Mouse (Mus musculus): ENCODE measurements around the gene Nrxn1. TPM values are rescaled to one million over a fixed set of nuclear protein-coding genes. Genes with fewer than 3 reads are reported as not detected.

The Nrxn1 gene
- polyA plus RNA-seq, 1 experiment from 2014 or later, result 6.1 TPM

GRCm38 (mm10) chr17:90087616-90088313 is 1005.1 kb downstream of the Nrxn1 start:
- Histone ChIP-seq H3K27me3 (ENCODE audit: control insufficient read depth, insufficient read depth, low read length) (no peaks in the 10 kb centered on the region), H3K27ac (ENCODE audit: low read length) (no peak overlapping the region), H3K4me2 (replicated peaks; ENCODE audit: low read depth, low read length) (peak overlapping the region; percentile 49), H3K4me1 (ENCODE audit: control insufficient read depth, insufficient read depth, low read length) (0 out of 2 replicates have a peak, but pooled peaks cover 4% of the 10 kb centered on the region), H3K36me3 (ENCODE audit: control insufficient read depth, insufficient read depth, low read length) (no peaks in the 10 kb centered on the region), H3K4me3 (ENCODE audit: low read depth, low read length) (peak overlapping the region; percentile 20), H3K9ac (replicated peaks; ENCODE audit: low read depth, low read length) (no peak overlapping the region), H3K9me3 (ENCODE audit: control insufficient read depth, low read depth, low read length) (no peaks in the 10 kb centered on the region)
- no peak for ATAC-seq (ENCODE audit: insufficient number of reproducible peaks, insufficient read depth, low FRiP score, low read depth)
- 64% methylated on average over 11 of the region's 11 CpGs for WGBS

GRCm38 (mm10) chr17:90086826-90087225 is 1006.0 kb downstream of the Nrxn1 start:
- 12% methylated on average over 1 of the region's 1 CpGs for WGBS
- Histone ChIP-seq H3K27ac (ENCODE audit: low read length) (no peak overlapping the region), H3K4me2 (replicated peaks; ENCODE audit: low read depth, low read length) (no peak overlapping the region), H3K4me3 (ENCODE audit: low read depth, low read length) (no peak overlapping the region), H3K36me3 (ENCODE audit: control insufficient read depth, insufficient read depth, low read length) (no peaks in the 10 kb centered on the region), H3K27me3 (ENCODE audit: control insufficient read depth, insufficient read depth, low read length) (no peaks in the 10 kb centered on the region), H3K4me1 (ENCODE audit: control insufficient read depth, insufficient read depth, low read length) (0 out of 2 replicates have a peak, but pooled peaks cover 4% of the 10 kb centered on the region), H3K9ac (replicated peaks; ENCODE audit: low read depth, low read length) (no peak overlapping the region), H3K9me3 (ENCODE audit: control insufficient read depth, low read depth, low read length) (no peaks in the 10 kb centered on the region)
- no peak for ATAC-seq (ENCODE audit: insufficient number of reproducible peaks, insufficient read depth, low FRiP score, low read depth)

GRCm38 (mm10) chr17:90079003-90079402 is 1013.9 kb downstream of the Nrxn1 start:
- no peaks in the 10 kb centered on the region for H3K36me3 ChIP-seq (ENCODE audit: control insufficient read depth, insufficient read depth, low read length)
- no peaks in the 10 kb centered on the region for H3K4me1 ChIP-seq (ENCODE audit: control insufficient read depth, insufficient read depth, low read length)
- H3K4me2 ChIP-seq (replicated peaks; ENCODE audit: low read depth, low read length), result no peak overlapping the region
- 66% methylated on average over 6 of the region's 6 CpGs for WGBS
- no peaks in the 10 kb centered on the region for H3K27me3 ChIP-seq (ENCODE audit: control insufficient read depth, insufficient read depth, low read length)
- H3K27ac ChIP-seq (ENCODE audit: low read length), result no peak overlapping the region
- no peak overlapping the region for H3K9ac ChIP-seq (replicated peaks; ENCODE audit: low read depth, low read length)
- no peak for ATAC-seq (ENCODE audit: insufficient number of reproducible peaks, insufficient read depth, low FRiP score, low read depth)
- no peak overlapping the region for H3K4me3 ChIP-seq (ENCODE audit: low read depth, low read length)
- H3K9me3 ChIP-seq (ENCODE audit: control insufficient read depth, low read depth, low read length), result no peaks in the 10 kb centered on the region

- 42% methylated on average over 3 of the region's 3 CpGs for WGBS
- Histone ChIP-seq H3K4me2 (replicated peaks; ENCODE audit: low read depth, low read length) (no peak overlapping the region), H3K4me3 (ENCODE audit: low read depth, low read length) (no peak overlapping the region), H3K27ac (ENCODE audit: low read length) (no peak overlapping the region), H3K27me3 (ENCODE audit: control insufficient read depth, insufficient read depth, low read length) (no peaks in the 10 kb centered on the region), H3K9ac (replicated peaks; ENCODE audit: low read depth, low read length) (no peak overlapping the region), H3K4me1 (ENCODE audit: control insufficient read depth, insufficient read depth, low read length) (no peaks in the 10 kb centered on the region), H3K36me3 (ENCODE audit: control insufficient read depth, insufficient read depth, low read length) (no peaks in the 10 kb centered on the region), H3K9me3 (ENCODE audit: control insufficient read depth, low read depth, low read length) (no peaks in the 10 kb centered on the region)
- ATAC-seq (ENCODE audit: insufficient number of reproducible peaks, insufficient read depth, low FRiP score, low read depth), result no peak
Observed at GRCm38 (mm10) chr17:90078488-90078887, 1014.4 kb downstream of the Nrxn1 start.

- Histone ChIP-seq H3K9ac (replicated peaks; ENCODE audit: low read depth, low read length) (no peak overlapping the region), H3K4me1 (ENCODE audit: control insufficient read depth, insufficient read depth, low read length) (no peaks in the 10 kb centered on the region), H3K27ac (ENCODE audit: low read length) (no peak overlapping the region), H3K36me3 (ENCODE audit: control insufficient read depth, insufficient read depth, low read length) (no peaks in the 10 kb centered on the region), H3K9me3 (ENCODE audit: control insufficient read depth, low read depth, low read length) (no peaks in the 10 kb centered on the region), H3K4me2 (replicated peaks; ENCODE audit: low read depth, low read length) (no peak overlapping the region), H3K4me3 (ENCODE audit: low read depth, low read length) (no peak overlapping the region), H3K27me3 (ENCODE audit: control insufficient read depth, insufficient read depth, low read length) (no peaks in the 10 kb centered on the region)
- 8% methylated on average over 1 of the region's 1 CpGs for WGBS
- ATAC-seq (ENCODE audit: insufficient number of reproducible peaks, insufficient read depth, low FRiP score, low read depth), result no peak
Observed at GRCm38 (mm10) chr17:90062866-90063265, 1030.0 kb downstream of the Nrxn1 start.

GRCm38 (mm10) chr17:90060872-90061271 is 1032.0 kb downstream of the Nrxn1 start:
- Histone ChIP-seq H3K4me3 (ENCODE audit: low read depth, low read length) (no peak overlapping the region), H3K36me3 (ENCODE audit: control insufficient read depth, insufficient read depth, low read length) (no peaks in the 10 kb centered on the region), H3K27ac (ENCODE audit: low read length) (no peak overlapping the region), H3K4me2 (replicated peaks; ENCODE audit: low read depth, low read length) (no peak overlapping the region), H3K9me3 (ENCODE audit: control insufficient read depth, low read depth, low read length) (no peaks in the 10 kb centered on the region), H3K9ac (replicated peaks; ENCODE audit: low read depth, low read length) (no peak overlapping the region), H3K27me3 (ENCODE audit: control insufficient read depth, insufficient read depth, low read length) (no peaks in the 10 kb centered on the region), H3K4me1 (ENCODE audit: control insufficient read depth, insufficient read depth, low read length) (no peaks in the 10 kb centered on the region)
- 52% methylated on average over 5 of the region's 5 CpGs for WGBS
- ATAC-seq (ENCODE audit: insufficient number of reproducible peaks, insufficient read depth, low FRiP score, low read depth), result no peak

- Histone ChIP-seq H3K27me3 (ENCODE audit: control insufficient read depth, insufficient read depth, low read length) (no peaks in the 10 kb centered on the region), H3K9ac (replicated peaks; ENCODE audit: low read depth, low read length) (no peak overlapping the region), H3K4me2 (replicated peaks; ENCODE audit: low read depth, low read length) (no peak overlapping the region), H3K4me3 (ENCODE audit: low read depth, low read length) (no peak overlapping the region), H3K27ac (ENCODE audit: low read length) (no peak overlapping the region), H3K4me1 (ENCODE audit: control insufficient read depth, insufficient read depth, low read length) (no peaks in the 10 kb centered on the region), H3K9me3 (ENCODE audit: control insufficient read depth, low read depth, low read length) (no peaks in the 10 kb centered on the region), H3K36me3 (ENCODE audit: control insufficient read depth, insufficient read depth, low read length) (no peaks in the 10 kb centered on the region)
- ATAC-seq (ENCODE audit: insufficient number of reproducible peaks, insufficient read depth, low FRiP score, low read depth), result no peak
- WGBS, result 36% methylated on average over 3 of the region's 3 CpGs
Observed at GRCm38 (mm10) chr17:90060168-90060567, 1032.7 kb downstream of the Nrxn1 start.

- WGBS, result 65% methylated on average over 7 of the region's 7 CpGs
- no peaks in the 10 kb centered on the region for H3K27me3 ChIP-seq (ENCODE audit: control insufficient read depth, insufficient read depth, low read length)
- H3K36me3 ChIP-seq (ENCODE audit: control insufficient read depth, insufficient read depth, low read length), result no peaks in the 10 kb centered on the region
- H3K9me3 ChIP-seq (ENCODE audit: control insufficient read depth, low read depth, low read length), result no peaks in the 10 kb centered on the region
- no peak for ATAC-seq (ENCODE audit: insufficient number of reproducible peaks, insufficient read depth, low FRiP score, low read depth)
- H3K4me3 ChIP-seq (ENCODE audit: low read depth, low read length), result no peak overlapping the region
- no peak overlapping the region for H3K4me2 ChIP-seq (replicated peaks; ENCODE audit: low read depth, low read length)
- H3K9ac ChIP-seq (replicated peaks; ENCODE audit: low read depth, low read length), result no peak overlapping the region
- H3K27ac ChIP-seq (ENCODE audit: low read length), result no peak overlapping the region
- H3K4me1 ChIP-seq (ENCODE audit: control insufficient read depth, insufficient read depth, low read length), result no peaks in the 10 kb centered on the region
Observed at GRCm38 (mm10) chr17:90059320-90060111, 1033.4 kb downstream of the Nrxn1 start.

Data from stomach, embryonic 14.5 days (tissue).